Mouse (Mus musculus) adipocyte (in vitro differentiated cells): Measurements from ENCODE around the gene Vgll4.
"Not testable (repeated sequence)": the region's sequence is repeated elsewhere in the genome, so short reads cannot be mapped to it uniquely, and the experiment has no call there.

Experiments
- DNase-seq: peaks from one replicate; pipeline ENCODE4 v3.0.0-alpha.2; 2016; ENCODE audit warnings: low spot score

The Vgll4 gene

GRCm38 (mm10) chr6:114893427-114894209 lies 76.2 kb downstream of the Vgll4 start:
- DNase-seq = peak; percentile 86

- peak; percentile 39 for DNase-seq
Measured at GRCm38 (mm10) chr6:114892363-114892762, 77.4 kb downstream of the Vgll4 start.

GRCm38 (mm10) chr6:114891771-114892170 lies 78.0 kb downstream of the Vgll4 start:
- DNase-seq = no peak

- DNase-seq = no peak
Measured at GRCm38 (mm10) chr6:114891272-114891671, 78.5 kb downstream of the Vgll4 start.

GRCm38 (mm10) chr6:114890411-114891115 lies 79.2 kb downstream of the Vgll4 start:
- DNase-seq = peak; percentile 99

GRCm38 (mm10) chr6:114889971-114890370 lies 79.8 kb downstream of the Vgll4 start:
- not testable (repeated sequence) for DNase-seq

- DNase-seq = peak; percentile 84
Measured at GRCm38 (mm10) chr6:114888922-114889321, 80.9 kb downstream of the Vgll4 start.

GRCm38 (mm10) chr6:114886504-114887361 lies 83.1 kb downstream of the Vgll4 start:
- DNase-seq = no peak

GRCm38 (mm10) chr6:114886012-114886411 lies 83.8 kb downstream of the Vgll4 start:
- no peak for DNase-seq

- DNase-seq = no peak
Measured at GRCm38 (mm10) chr6:114885129-114885528, 84.7 kb downstream of the Vgll4 start.

GRCm38 (mm10) chr6:114883261-114883740 lies 86.5 kb downstream of the Vgll4 start:
- DNase-seq = peak; percentile 76

GRCm38 (mm10) chr6:114882675-114883074 lies 87.1 kb downstream of the Vgll4 start:
- peak; percentile 44 for DNase-seq

GRCm38 (mm10) chr6:114882212-114882611 lies 87.6 kb downstream of the Vgll4 start:
- no peak for DNase-seq

- no peak for DNase-seq
Measured at GRCm38 (mm10) chr6:114880798-114881197, 89.0 kb downstream of the Vgll4 start.

- DNase-seq = no peak
Measured at GRCm38 (mm10) chr6:114878841-114879520, 90.8 kb downstream of the Vgll4 start.

- DNase-seq = no peak
Measured at GRCm38 (mm10) chr6:114876546-114876945, 93.2 kb downstream of the Vgll4 start.

GRCm38 (mm10) chr6:114876033-114876432 lies 93.8 kb downstream of the Vgll4 start:
- no peak for DNase-seq

- peak; percentile 97 for DNase-seq
Measured at GRCm38 (mm10) chr6:114875018-114875558, 94.7 kb downstream of the Vgll4 start.

- peak; percentile 71 for DNase-seq
Measured at GRCm38 (mm10) chr6:114874138-114874928, 95.5 kb downstream of the Vgll4 start.

GRCm38 (mm10) chr6:114873808-114874137 lies 96.0 kb downstream of the Vgll4 start:
- no peak for DNase-seq
